Mouse (Mus musculus): Measurements from ENCODE around the gene Psmb7.
A peak's percentile ranks its signal among the peaks of the same experiment; 100 is the strongest.

The Psmb7 gene

GRCm38 (mm10) chr2:38643625-38644427 lies at the start of gene Psmb7:
Gene Psmb7 (minus strand): TSS chr2:38644087.
- DNase-seq (ENCODE audit: low spot score) = peak; percentile 75

GRCm38 (mm10) chr2:38691542-38691941 lies 47.7 kb upstream of the Psmb7 start:
- no peak for DNase-seq (ENCODE audit: low spot score)

- DNase-seq (ENCODE audit: low spot score) = no peak
Observed at GRCm38 (mm10) chr2:38689881-38690280, 46.0 kb upstream of the Psmb7 start.

- no peak for DNase-seq (ENCODE audit: low spot score)
Observed at GRCm38 (mm10) chr2:38688791-38689520, 45.1 kb upstream of the Psmb7 start.

GRCm38 (mm10) chr2:38685746-38686145 lies 41.9 kb upstream of the Psmb7 start:
- DNase-seq (ENCODE audit: low spot score) = no peak

- no peak for DNase-seq (ENCODE audit: low spot score)
Observed at GRCm38 (mm10) chr2:38683083-38683482, 39.2 kb upstream of the Psmb7 start.

- no peak for DNase-seq (ENCODE audit: low spot score)
Observed at GRCm38 (mm10) chr2:38682209-38682608, 38.3 kb upstream of the Psmb7 start.

GRCm38 (mm10) chr2:38678947-38679346 lies 35.1 kb upstream of the Psmb7 start:
- DNase-seq (ENCODE audit: low spot score) = no peak

- DNase-seq (ENCODE audit: low spot score) = no peak
Observed at GRCm38 (mm10) chr2:38675366-38675969, 31.6 kb upstream of the Psmb7 start.

GRCm38 (mm10) chr2:38672496-38672895 lies 28.6 kb upstream of the Psmb7 start:
- DNase-seq (ENCODE audit: low spot score) = no peak

- no peak for DNase-seq (ENCODE audit: low spot score)
Observed at GRCm38 (mm10) chr2:38668802-38669580, 25.1 kb upstream of the Psmb7 start.

- DNase-seq (ENCODE audit: low spot score) = no peak
Observed at GRCm38 (mm10) chr2:38661398-38661797, 17.5 kb upstream of the Psmb7 start.

GRCm38 (mm10) chr2:38658338-38658836 lies 14.5 kb upstream of the Psmb7 start:
- peak; percentile 74 for DNase-seq (ENCODE audit: low spot score)

- DNase-seq (ENCODE audit: low spot score) = no peak
Observed at GRCm38 (mm10) chr2:38653694-38654093, 9.8 kb upstream of the Psmb7 start.

GRCm38 (mm10) chr2:38653293-38653619 lies 9.4 kb upstream of the Psmb7 start:
- no peak for DNase-seq (ENCODE audit: low spot score)

GRCm38 (mm10) chr2:38652565-38653292 lies 8.8 kb upstream of the Psmb7 start:
- DNase-seq (ENCODE audit: low spot score) = no peak

- DNase-seq (ENCODE audit: low spot score) = no peak
Observed at GRCm38 (mm10) chr2:38652098-38652497, 8.2 kb upstream of the Psmb7 start.

GRCm38 (mm10) chr2:38650340-38650739 lies 6.5 kb upstream of the Psmb7 start:
- no peak for DNase-seq (ENCODE audit: low spot score)

- DNase-seq (ENCODE audit: low spot score) = no peak
Observed at GRCm38 (mm10) chr2:38647661-38648060, 3.8 kb upstream of the Psmb7 start.

GRCm38 (mm10) chr2:38647201-38647606 lies 3.3 kb upstream of the Psmb7 start:
- no peak for DNase-seq (ENCODE audit: low spot score)

GRCm38 (mm10) chr2:38645936-38646335 lies 2.0 kb upstream of the Psmb7 start:
- peak; percentile 57 for DNase-seq (ENCODE audit: low spot score)
